Mouse (Mus musculus): ENCODE data around the gene Tmem183a. TPM values are rescaled to one million over a fixed set of nuclear protein-coding genes. Genes with fewer than 3 reads are reported as not detected.

Tmem183a gene
- total and polyA plus RNA-seq, 3 experiments: 41.5 to 73.6 (median 61.1) TPM

GRCm38 (mm10) chr1:134322591-134322990 lies 39.2 kb downstream of the Tmem183a start:
- no peak for TF ChIP-seq GABPA (IDR thresholded peaks at IDR 0.05; ENCODE audit: insufficient replicate concordance, low read depth, low read length)
- TF ChIP-seq SIN3A (IDR thresholded peaks at IDR 0.05; ENCODE audit: low read length): no peak
- TF ChIP-seq RCOR1 (conservative IDR thresholded peaks at IDR 0.05; ENCODE audit: low read depth, low read length): no peak
- peak in 1 of 2 experiments; percentile 74; a peak in 2 of 4 replicates for TF ChIP-seq CTCF (conservative IDR thresholded peaks at IDR 0.05 in 1 of 2, IDR thresholded peaks at IDR 0.05 in 1 of 2; ENCODE audit: low read depth in 2 of 2, low read length in 2 of 2)
- TF ChIP-seq BHLHE40 (IDR thresholded peaks at IDR 0.05; ENCODE audit: low read depth, low read length): no peak
- no peak for TF ChIP-seq E2F4 (IDR thresholded peaks at IDR 0.05; ENCODE audit: insufficient replicate concordance, low read depth, low read length)
- no peak for TF ChIP-seq NELFE (IDR thresholded peaks at IDR 0.05; ENCODE audit: low read depth, low read length)
- no peak for TF ChIP-seq EP300 (IDR thresholded peaks at IDR 0.05; ENCODE audit: low read length)
- TF ChIP-seq ELF1 (IDR thresholded peaks at IDR 0.05; ENCODE audit: low read depth, low read length): no peak
- no peak for TF ChIP-seq ZKSCAN1 (IDR thresholded peaks at IDR 0.05; ENCODE audit: borderline replicate concordance, low read depth, low read length)
- TF ChIP-seq SMC3 (IDR thresholded peaks at IDR 0.05; ENCODE audit: low read depth, low read length): peak; percentile 63
- no peak for TF ChIP-seq MYC (IDR thresholded peaks at IDR 0.05; ENCODE audit: low read depth, low read length)
- TF ChIP-seq NRF1 (IDR thresholded peaks at IDR 0.05; ENCODE audit: low read depth, low read length): no peak
- TF ChIP-seq RAD21 (IDR thresholded peaks at IDR 0.05; ENCODE audit: low read depth, low read length): peak; percentile 78
- Histone ChIP-seq H3K9me3 (replicated peaks; ENCODE audit: low read length) (no peaks in the 10 kb centered on the region), H3K36me3 (replicated peaks in 1 of 2; ENCODE audit: control insufficient read depth in 1 of 2, insufficient read depth in 1 of 2, low read length in 1 of 2) (peaks cover 0 to 8% of the 10 kb centered on the region in 2 experiments), H3K27ac (ENCODE audit: insufficient read depth, low read depth) (no peak overlapping the region), H3K4me3 (replicated peaks in 1 of 3; ENCODE audit: low read depth in 2 of 3, low read length in 2 of 3, poor library complexity in 1 of 3) (no peak overlapping the region), H3K9ac (ENCODE audit: insufficient read depth, low read depth) (no peak overlapping the region), H3K4me2 (ENCODE audit: insufficient read depth, low read depth, poor library complexity, severe bottlenecking) (no peak overlapping the region), H3K79me2 (replicated peaks; ENCODE audit: control insufficient read depth, extremely low read depth, insufficient read depth, poor library complexity, severe bottlenecking) (no peaks in the 10 kb centered on the region), H3K4me1 (ENCODE audit: control insufficient read depth in 1 of 2, insufficient read depth in 2 of 2) (peaks cover 2 to 3% of the 10 kb centered on the region in 2 experiments; a peak in 2 of 4 replicates), H3K27me3 (replicated peaks) (no peaks in the 10 kb centered on the region)
- dilution Hi-C loops (cut with MboI; ENCODE audit: extremely low pct_ligation_motif_present, extremely low pct_unique_long_range_greater_than_20kb, low sequenced_read_pairs): no loop called here
- in situ Hi-C loops (cut with MboI; ENCODE audit: low pct_ligation_motif_present, low pct_unique_long_range_greater_than_20kb, low sequenced_read_pairs): loop anchor here (5.0 to 25.0 kb wide), 2 partner anchors 170 to 410 kb away; partner anchors contain the start of genes Optc and Prelp
- DNase-seq (ENCODE audit: extremely low read depth): no peak

GRCm38 (mm10) chr1:134320691-134321301 lies 41.0 kb downstream of the Tmem183a start:
- TF ChIP-seq NRF1 (IDR thresholded peaks at IDR 0.05; ENCODE audit: low read depth, low read length): no peak
- H3K4me2 ChIP-seq (ENCODE audit: insufficient read depth, low read depth, poor library complexity, severe bottlenecking): no peak overlapping the region
- H3K9me3 ChIP-seq (replicated peaks; ENCODE audit: low read length): no peaks in the 10 kb centered on the region
- H3K4me1 ChIP-seq (ENCODE audit: control insufficient read depth in 1 of 2, insufficient read depth in 2 of 2): peaks cover 2 to 3% of the 10 kb centered on the region in 2 experiments; a peak in 2 of 4 replicates
- no peaks in the 10 kb centered on the region for H3K79me2 ChIP-seq (replicated peaks; ENCODE audit: control insufficient read depth, extremely low read depth, insufficient read depth, poor library complexity, severe bottlenecking)
- peaks cover 0 to 3% of the 10 kb centered on the region in 2 experiments for H3K36me3 ChIP-seq (replicated peaks in 1 of 2; ENCODE audit: control insufficient read depth in 1 of 2, insufficient read depth in 1 of 2, low read length in 1 of 2)
- in situ Hi-C loops (cut with MboI; ENCODE audit: low pct_ligation_motif_present, low pct_unique_long_range_greater_than_20kb, low sequenced_read_pairs): loop anchor here (5.0 to 25.0 kb wide), 2 partner anchors 168 to 408 kb away; partner anchors contain the start of genes Optc and Prelp
- H3K4me3 ChIP-seq (replicated peaks in 1 of 3; ENCODE audit: low read depth in 2 of 3, low read length in 2 of 3, poor library complexity in 1 of 3): no peak overlapping the region
- no peak overlapping the region for H3K9ac ChIP-seq (ENCODE audit: insufficient read depth, low read depth)
- no peaks in the 10 kb centered on the region for H3K27me3 ChIP-seq (replicated peaks)
- no peak overlapping the region for H3K27ac ChIP-seq (ENCODE audit: insufficient read depth, low read depth)
- no peak for DNase-seq (ENCODE audit: extremely low read depth)
- dilution Hi-C loops (cut with MboI; ENCODE audit: extremely low pct_ligation_motif_present, extremely low pct_unique_long_range_greater_than_20kb, low sequenced_read_pairs): no loop called here

Measured in CH12.LX (cell line).